Mouse (Mus musculus) gastrocnemius, postnatal 36 days (tissue): ENCODE measurements around the gene Btd. TPM values are rescaled to one million over a fixed set of nuclear protein-coding genes. Genes with fewer than 3 reads are reported as not detected.
A peak's percentile ranks its signal among the peaks of the same experiment; 100 is the strongest.

Experiments
- DNase-seq, 2 experiments: peaks; one replicate each; pipeline ENCODE4 v3.0.0; 2022
- intact Hi-C: fragments of 180-260 bp; cut with DNase I; formaldehyde crosslinking; loops from one replicate; pipeline ENCODE4 v1.15.1; 2025
- total RNA-seq, 2 experiments: library from RNA; stranded (reverse); gene quantifications; 2 replicates each; pipeline ENCODE4 v1.2.3; 2021

Btd gene
- total RNA-seq, 2 experiments from 2014 or later: 3.6 to 4.8 TPM

DNA sequence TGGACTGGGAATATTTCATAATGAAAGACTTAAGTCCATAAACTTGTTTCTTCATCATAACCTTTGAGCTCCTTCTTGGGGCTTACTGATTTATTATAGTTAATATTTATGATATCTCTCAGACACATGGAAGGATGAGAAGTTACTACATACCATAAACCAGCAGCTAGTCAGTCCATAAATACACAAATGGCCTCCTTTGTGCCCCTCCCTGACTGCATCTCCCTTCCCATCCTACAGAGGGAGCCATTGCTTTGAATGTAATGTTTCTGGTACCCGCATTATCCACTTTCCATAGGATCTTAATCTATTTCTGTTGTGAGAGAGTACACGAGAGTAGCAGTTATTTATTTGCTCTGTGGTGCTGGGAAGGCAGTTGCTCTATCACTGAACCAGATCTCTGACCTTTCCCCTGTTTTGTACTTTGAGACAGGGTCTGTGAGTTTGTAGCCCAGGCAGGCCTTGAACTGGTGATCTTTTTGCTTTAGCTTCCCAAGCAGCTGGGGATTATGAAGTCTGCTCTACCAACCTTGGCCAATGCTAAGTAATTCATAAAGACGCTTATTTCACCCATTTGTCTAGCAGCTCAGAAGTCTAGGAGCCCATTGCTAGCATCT, 4.2 kb downstream of the Btd start:
- no peak for DNase-seq
- intact Hi-C loops: no loop called here

DNA sequence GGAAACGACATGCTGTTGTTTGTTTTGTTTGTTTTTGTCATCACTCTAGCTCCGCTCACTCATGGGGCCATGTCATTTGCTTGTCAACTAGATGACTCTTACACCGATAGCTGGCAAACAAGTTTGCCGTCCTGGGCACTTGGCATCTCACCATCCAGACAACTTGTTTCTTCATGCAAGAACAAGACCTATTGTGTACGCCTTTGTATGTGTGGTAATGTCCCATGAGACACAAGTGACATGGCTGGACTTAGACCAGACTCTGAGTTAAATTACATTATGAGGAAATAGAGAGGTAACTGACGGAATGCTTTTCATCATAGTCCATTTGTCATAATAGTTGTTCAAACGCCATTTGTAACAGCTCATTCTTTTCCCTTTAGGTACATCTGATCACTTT, 5.1 kb downstream of the Btd start:
- DNase-seq: no peak
- intact Hi-C loops: no loop called here

DNA sequence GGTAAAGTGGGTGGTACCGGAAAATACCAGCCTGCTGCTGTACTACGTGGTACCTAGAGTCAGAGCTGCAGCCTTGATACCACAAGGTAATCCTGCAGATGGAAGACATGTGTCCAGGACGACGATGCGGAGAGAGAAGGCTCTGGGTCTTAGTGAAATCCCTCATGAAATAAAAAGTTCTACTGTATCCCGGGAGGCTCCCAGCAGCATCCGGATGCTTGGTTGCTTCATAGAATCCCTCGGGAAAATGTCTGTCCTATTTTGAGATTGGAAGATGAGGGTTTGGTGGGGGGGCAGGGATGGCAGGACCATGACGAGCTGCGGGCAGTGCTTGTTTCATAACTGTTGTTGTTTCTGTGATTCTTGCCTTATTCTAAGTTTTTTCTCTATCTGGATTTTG, 7.2 kb downstream of the Btd start:
- intact Hi-C loops: no loop called here
- no peak for DNase-seq

DNA sequence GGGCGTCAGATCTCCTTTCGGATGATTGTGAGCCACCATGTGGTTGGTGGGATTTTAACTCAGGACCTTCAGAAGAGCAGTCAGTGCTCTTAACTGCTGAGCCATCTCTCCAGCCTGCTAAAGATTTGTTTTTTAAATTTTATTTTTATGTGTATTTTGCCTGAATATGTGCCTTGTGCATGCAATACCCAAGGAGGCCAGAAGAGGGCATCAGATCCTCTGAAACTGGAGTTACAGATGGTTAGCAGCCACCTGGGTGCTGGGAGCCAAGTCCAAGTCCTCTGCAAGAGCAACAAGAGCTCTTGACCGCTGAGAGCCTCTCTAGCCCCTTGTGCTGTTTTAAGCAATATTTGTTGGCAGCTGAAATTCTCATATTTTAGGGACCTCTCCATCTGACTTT, 9.5 kb downstream of the Btd start:
- intact Hi-C loops: loop anchor here (5.0 kb wide), 2 partner anchors 277 to 292 kb away; no protein-coding TSS in a partner anchor
- no peak for DNase-seq

DNA sequence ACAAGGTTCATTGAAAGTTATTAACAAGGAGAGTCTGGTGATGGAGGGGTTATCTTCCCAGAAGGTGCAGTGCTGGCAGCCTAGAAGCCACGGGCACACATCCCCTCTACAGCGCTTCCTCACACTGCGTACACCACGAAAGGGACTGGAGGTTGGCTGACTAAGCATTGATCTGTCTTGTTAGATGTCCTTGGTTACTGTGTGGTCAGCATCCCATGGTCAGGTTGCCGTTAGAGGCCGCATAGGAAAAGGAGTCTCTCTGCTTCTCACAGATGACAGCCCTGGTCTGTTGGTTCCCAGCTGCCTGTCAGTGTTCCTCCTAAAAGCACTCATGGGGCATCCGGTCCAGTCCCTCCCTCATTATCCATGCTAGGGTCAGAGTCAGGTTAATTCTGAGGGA, 10.4 kb downstream of the Btd start:
- no peak for DNase-seq
- intact Hi-C loops: loop anchor here (5.0 kb wide), 2 partner anchors 276 to 291 kb away; no protein-coding TSS in a partner anchor

DNA sequence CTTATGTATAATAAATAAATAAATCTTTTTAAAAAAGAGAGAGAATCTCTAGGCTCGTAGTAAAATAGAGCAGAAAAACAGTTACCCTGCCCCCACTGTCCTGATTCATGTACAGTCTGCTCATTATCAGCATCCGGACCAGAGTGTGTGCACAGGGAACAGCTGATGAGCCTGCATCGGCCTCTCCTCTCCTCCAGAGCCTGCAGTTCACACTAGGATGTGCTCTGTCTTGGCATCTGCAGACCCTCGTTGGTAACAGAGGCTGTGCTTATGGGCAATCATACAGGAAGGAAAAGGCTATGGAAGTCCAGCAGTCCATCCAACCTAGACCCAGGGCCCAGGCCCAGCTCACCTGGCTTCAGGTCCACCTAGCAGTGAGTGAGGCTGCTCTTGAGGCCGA, 11.3 kb downstream of the Btd start:
- intact Hi-C loops: loop anchor here (5.0 kb wide), 2 partner anchors 275 to 290 kb away; no protein-coding TSS in a partner anchor
- no peak for DNase-seq

DNA sequence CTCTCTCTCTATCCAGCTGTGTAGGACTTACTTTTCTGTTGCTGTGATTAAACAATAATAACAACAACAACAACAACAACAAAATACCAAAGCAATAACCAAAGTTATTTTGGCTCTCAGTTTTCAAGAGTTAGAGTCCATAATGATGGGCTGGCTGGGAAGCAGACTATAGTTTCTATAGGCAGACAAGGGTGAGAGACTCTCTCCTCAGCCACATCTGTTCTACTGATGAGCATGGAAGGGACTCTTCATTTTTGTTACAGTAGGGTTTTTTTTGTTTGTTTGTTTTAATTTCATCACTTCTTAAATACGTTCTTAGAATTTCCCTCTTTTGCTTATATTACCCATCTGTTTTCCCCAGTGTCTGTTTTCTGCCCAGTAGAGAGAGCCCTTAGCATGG, 11.8 kb downstream of the Btd start:
- intact Hi-C loops: loop anchor here (5.0 kb wide), 2 partner anchors 275 to 290 kb away; no protein-coding TSS in a partner anchor
- DNase-seq: no peak

DNA sequence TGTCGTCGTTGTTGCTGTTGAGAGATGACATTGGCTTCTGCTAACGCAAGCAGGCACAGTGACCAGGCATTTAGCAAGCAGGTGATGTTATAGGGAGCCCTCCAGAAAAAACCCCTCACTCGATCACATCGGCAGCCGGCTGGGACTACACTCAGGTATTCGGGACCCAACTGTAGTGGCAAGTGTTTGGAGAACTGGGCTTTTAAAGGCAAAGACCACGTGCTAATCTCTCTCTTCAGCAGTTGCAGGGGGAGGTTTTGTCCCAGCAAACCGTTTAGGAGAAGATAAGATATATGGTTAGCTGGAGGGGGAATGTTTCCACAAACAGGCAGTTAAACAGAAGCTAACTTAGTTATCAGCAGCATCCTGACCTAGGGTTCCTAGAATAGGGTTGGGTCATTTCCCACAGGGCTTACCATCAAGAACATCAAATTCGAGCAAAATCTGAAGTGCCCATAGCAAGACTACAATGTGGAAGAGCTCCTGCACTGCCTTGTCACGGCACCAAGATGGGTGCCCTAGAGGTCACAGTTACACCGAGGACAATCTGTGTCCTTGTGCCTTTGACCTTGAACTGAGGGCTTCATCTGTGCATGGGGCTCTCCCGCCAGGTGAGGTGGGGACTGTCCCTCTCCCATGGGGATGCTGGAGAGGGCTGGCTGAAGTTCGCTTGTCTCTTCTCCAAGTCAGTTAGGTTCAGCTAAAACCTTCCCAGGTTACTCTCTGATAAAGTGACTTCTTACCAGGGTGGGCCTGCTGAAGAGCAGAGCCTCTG, 12.5 kb downstream of the Btd start:
- intact Hi-C loops: loop anchor here (5.0 kb wide), 2 partner anchors 274 to 289 kb away; no protein-coding TSS in a partner anchor
- DNase-seq: no peak

DNA sequence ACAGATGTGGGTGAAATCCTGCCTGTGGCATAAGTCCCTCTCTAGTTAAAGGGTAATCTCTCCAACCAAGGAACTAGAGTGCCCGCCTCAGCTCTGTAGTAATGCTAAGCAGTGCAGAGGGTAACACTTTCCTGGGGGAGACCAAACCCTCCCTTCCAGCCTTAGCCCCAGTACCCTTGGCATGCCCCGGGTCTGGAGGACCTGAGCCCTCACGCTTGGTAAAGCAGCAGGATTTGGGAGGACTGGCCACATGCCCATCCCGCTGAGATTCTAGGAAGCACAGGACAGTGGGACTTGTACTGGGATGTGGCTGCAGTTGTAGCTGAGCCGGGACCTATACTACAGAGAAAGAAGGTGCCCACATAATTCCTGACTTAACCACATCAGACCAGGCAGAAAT, 14.0 kb downstream of the Btd start:
- intact Hi-C loops: loop anchor here (5.0 kb wide), 4 partner anchors 42 to 422 kb away; no protein-coding TSS in a partner anchor
- no peak for DNase-seq

DNA sequence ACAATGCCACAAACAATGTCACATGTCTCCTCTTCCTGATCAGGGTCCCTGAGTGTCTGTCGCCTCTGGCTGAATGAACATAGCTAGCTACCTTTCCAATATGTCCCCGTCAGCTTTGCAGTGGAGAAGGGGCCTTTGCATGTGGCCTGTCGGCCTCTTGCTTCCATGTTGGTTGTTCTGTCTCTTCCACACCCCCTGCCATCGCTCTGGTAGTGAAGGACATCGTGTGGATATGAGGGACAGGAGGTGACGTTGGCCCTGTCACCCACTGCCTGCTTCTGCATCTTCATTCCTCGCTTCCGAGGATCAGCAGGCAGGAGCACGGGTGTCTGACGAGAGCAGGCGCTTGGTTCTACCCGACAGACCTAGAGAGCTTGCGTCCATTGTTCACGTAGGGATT, 14.6 kb downstream of the Btd start:
- intact Hi-C loops: loop anchor here (5.0 kb wide), 2 partner anchors 42 to 422 kb away; no protein-coding TSS in a partner anchor
- no peak for DNase-seq

DNA sequence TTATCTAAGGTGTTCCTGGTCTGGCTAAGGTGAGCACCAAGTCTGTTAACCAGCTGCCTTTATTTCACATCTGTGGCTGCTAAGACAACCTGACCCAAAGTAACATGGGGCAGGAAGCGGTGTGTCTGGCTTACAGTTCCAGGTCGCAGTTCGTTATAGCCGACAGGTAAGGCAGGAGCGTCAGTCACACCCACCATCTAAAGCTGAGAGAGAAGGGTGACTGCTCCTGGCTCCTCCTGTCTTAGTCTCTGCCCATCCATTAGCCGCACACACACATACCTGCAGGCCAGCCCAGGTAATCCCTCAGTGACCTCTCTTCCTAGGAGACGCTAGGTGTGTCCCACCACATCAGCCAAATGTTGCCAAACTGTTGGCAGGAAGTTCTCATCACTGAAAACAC, 15.6 kb downstream of the Btd start:
- DNase-seq: no peak
- intact Hi-C loops: loop anchor here (2.0 to 5.0 kb wide), 3 partner anchors 41 to 421 kb away; no protein-coding TSS in a partner anchor

DNA sequence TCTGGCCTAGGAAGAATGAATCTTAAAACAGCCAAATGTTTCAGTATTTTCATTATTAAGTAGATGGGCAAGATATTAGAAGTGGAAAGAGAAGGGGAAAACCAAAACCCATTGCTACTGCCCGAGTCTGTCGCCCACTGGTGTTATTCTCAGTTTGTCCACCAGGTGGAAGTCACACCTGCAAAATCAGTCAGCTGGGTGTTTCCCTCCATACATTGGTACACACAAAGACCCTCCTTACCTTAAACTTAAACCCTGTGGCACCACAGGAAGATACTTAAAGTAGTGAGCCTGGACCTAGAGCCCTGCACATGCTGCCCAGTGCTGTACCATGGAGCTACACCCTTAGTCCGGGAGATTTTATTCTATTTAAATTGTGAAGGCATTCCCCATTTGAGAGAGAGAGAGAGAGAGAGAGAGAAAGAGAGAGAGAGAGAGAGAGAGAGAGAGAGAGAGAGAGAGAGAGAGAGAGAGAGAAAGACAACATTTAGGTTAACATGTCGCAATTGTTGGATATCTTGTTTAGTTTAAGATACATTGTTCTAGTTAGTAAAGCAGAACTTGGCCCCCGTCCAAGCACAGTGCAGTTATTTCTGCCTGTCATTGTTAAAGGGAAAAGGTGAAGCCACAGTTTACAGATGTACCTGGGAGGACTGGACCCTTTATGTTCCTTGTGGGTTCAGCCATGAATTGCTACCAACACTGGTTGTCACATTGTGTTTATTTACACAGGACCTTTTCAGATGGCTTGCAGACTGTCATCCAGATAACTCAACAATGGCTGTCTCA, 16.2 kb downstream of the Btd start:
- peak in 1 of 2 experiments; percentile 50 for DNase-seq
- intact Hi-C loops: loop anchor here (2.0 to 5.0 kb wide), 3 partner anchors 40 to 420 kb away; no protein-coding TSS in a partner anchor

DNA sequence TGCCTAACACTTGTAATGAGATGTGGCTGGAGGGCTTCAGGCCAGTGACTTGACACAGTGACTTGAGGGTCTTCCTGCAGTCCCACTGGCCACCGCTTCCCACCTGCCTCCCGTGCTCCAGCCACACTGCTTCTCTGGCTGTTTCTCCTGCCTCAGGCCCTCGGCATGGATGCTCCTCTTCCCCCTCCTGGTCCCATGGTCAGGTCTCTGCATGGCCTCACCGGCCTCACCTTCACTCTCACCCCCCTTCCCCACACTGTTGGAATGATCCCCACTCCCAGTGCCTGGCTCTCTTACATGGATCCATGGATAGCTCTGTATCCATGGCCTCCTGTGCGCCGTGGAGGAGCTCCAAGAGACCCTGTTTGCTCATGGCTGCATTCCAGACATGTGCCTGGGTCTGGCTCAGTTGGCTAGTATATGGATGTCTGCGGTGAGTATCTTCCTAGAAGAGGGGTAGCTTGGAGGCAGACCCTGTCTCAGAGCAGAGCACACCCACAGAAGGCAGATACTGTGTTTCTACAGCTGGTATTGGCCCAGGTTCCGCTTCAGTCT, 17.4 kb downstream of the Btd start:
- intact Hi-C loops: loop anchor here (5.0 kb wide), 2 partner anchors 39 to 419 kb away; no protein-coding TSS in a partner anchor
- DNase-seq: no peak

DNA sequence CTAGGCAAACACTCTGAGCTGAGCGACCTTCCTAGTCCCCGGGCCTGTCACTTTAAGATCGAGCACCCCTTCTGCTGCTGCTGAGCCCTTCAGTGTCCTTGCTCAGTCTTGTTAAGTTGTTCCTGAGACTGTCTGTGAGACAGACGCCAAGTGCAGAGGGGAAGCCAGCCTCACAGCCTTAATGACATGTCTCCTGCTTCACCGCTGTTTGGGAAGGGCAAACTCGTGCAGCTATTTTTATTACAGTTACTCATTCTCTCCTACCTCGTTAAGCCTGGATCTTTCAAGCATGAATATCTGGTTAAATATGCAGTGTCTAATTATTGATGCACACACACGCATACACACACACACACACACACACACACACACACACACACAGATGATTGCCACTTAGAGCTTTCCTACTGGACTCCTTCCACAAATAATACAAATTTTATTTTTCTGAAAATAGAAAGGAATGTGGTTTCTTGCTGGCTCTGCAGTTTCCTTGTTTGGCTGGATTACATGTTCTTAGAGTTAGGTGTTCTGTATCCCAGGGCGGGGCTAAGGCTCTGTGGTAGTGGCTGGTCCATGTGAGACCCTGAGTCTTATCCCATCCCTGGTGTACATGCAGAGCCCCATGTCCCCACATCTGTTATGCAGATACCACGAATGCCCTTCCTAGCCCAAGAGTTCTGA, 18.8 kb downstream of the Btd start:
- intact Hi-C loops: loop anchor here (5.0 kb wide), 2 partner anchors 38 to 418 kb away; no protein-coding TSS in a partner anchor
- peak in 1 of 2 experiments; percentile 57 for DNase-seq

DNA sequence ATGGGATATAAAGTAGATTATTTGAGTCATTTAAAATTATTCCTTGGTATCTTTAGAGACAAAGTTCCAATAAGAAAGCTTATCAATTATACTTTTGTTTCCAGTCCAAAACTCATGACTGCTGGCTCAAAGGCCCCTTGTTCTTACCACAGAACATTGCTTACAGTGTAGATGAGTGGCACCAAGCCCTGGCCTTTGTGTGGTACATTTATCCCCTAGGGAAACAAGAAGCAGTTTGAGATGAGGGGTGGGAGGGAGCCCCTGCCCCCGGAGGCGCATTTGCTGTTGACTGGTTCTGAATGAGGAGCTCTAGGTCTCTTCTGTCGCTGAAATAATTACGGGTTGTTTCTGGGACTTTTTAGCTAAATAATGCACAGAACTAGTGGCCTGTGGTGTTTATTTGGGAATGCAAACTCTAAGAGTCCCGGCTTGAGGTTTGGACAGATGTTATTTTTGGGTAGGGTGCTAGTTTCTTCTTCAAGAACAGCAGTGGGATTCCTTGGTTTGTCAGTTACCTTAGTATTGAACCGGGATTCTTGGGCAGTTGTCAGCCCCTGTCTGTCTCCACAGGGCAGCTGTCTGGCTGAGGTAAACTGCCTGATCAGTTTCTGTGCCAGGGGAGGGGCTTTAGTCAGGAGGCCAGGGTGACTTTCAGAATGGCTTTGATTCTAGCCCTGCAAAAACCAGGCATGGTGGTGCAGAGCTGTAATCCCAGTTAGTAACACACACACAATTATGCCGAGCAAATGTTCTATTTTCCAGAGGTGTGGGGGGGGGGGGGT, 19.7 kb downstream of the Btd start:
- no peak for DNase-seq
- intact Hi-C loops: no loop called here

DNA sequence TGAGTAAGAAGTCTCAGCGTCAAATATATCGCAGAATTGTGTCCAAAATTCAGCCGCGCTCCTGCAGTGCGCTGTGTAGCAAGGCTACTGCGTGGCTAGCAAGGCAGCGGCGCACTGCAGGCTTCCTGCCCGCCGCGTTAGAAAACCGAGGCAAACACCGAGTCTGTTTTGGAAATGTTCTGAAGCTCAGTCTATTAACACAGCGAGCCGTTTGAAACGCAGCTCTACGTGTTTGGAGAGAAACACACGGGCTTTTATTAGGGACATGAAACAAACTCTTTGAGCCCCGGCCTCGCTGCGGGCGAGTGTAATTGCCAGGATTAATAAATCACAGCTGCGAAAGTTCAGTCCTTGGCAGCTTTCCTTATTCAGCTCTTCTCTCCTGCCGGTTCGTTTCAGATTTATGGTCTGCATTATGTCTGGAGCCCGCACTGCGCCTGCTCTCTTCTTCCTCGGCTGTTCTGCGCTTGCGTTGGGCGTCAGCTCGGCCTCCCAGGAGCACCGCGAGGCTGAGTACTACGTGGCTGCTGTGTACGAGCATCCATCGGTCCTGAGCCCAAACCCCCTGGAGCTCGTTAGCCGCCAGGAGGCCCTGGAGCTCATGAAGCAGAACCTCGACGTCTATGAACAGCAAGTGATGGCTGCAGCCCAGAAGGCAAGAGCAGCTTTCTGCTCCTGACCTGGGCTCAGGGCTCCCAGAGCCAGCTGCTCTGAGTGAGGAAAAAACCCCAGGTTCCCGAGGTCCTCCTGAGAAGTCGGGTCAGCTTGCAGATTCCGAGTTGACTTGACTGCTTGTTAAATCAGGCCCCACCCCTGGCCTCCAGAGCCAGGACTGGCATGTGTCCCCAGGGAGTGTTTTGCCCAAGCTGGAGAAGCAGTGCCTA, 21.1 kb downstream of the Btd start:
- peak; percentile 84 to 86 for DNase-seq
- intact Hi-C loops: loop anchor here (2.0 kb wide), 1 partner anchor 119 kb away; no protein-coding TSS in a partner anchor

DNA sequence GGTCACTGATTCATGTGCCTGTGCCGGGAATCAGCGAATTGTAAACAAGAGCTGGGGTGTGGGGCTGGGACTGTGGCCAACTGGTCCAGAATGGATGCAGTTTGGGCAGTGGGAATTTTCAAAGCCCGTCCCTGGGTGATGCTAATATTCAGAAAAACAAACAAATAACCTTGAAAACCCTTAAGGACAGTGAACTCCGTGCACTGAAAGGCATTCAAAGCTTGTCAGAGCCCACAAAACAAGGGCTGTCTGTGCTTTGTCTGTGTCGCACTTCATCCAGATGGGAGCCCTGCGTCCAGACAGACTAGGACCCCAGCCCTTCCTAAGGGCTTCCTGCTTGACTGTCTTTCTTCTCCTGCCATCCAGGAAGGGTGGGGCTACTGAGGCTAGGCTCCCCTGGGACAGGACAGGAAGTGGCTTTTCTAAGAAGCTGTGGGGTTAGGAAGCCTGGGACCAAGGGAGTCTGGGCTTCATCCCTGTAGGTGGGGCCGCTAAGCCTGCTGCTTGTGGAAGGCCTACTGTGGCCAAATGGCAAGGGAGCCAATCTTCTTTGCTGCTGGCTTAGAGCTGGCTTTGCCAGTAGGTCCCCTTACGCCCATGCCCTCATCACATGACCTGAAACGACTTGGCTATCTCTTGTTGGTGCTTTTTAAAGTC, 21.9 kb downstream of the Btd start:
- DNase-seq: peak; percentile 77 to 78
- intact Hi-C loops: loop anchor here (2.0 kb wide), 1 partner anchor 118 kb away; no protein-coding TSS in a partner anchor
